Mouse (Mus musculus) thymus, adult 18-20 months (tissue): ENCODE results near the gene Lpin1.
A peak's percentile ranks its signal among the peaks of the same experiment; 100 is the strongest.

ENCODE experiments used
- DNase-seq, 2 experiments: peaks; one replicate each; pipeline ENCODE4 v3.0.0; 2022; ENCODE audit warnings: mixed read lengths in 2 of 2

Gene Lpin1

DNA sequence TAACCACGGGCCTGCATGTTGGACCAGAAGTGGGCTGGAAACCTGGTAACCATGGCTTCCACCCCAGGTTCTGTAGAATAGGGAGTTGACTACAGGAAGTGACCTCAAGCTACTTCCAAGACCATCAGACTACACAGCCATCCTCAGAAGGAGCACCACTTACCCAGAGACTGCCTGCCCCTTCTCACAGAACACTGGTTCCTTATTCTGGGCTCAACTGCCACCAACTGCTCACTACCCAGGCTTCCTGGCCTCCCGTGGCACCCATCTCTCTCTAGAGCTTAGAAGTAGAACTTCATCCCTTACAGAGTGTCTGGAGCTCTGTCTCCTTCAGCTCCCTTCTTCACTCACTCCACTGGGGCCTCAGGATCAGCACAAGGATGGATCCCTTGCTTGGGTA lies at the start of gene Lpin1:
Gene Lpin1 (minus strand): TSS at position 31 of the 400 bp plus-strand sequence.
- DNase-seq = no peak

DNA sequence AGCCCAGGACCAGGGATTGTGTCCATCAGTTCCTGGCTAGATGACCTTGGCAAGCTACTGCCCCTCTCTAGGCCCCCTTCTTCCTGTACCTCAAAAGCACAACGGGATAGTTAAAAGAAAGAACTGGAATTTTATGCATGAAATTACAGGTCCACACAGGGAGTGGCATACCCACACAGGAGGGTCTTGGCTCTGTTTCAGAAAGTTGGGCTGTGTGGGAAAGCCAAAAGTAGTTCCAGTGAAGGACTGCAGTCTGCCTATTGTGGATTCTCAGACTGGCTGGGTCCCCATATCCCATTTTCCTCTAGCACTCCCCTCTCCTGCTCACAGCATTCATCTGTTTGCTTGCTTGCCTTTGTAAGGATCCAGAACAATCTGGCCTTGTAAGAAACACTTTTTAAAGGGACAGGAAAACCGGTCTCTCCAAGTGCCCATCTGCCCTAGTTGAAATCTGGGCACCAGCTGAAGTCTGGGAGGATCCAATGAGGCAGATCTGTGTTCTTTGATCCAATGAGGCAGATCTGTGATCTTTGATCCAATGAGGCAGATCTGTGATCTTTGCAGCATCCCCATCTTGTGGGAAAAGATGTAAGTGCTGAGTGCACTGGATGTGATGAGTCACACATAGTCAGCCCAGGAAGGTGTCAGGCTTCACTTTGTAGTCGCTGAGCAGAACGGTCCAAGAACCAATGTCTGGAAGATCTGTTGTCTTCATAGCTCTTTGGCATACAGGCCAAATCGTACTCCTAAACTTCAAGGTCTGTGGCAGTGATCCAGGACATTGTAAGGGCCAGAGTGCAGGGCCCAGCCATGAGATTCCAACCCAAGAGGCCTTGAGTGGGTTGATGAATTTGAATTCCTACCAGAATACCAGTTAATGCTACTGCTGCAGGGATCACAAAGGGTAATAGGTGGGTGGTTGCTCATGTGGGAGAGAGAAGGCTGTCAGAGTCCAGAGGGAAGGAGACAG lies 46.4 kb upstream of the Lpin1 start:
- no peak for DNase-seq

DNA sequence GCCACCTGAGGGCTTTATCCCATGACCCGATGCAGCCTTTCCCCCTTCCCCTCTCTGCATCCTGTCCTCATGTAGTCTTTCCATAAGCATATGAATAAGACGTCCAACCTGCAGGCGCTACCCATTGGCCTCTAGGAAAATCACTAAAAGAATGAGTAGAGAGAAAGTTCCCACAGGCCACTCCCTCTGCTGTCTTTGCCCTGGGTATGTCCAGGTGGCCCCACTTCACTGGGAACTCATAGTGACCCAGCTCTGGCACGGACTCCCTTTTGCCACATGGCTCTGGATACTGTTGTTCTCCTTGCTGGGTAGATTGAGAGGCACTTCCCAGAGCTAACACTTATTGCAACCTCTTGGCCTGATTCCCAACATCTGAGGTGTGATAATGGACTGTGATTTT lies 44.8 kb upstream of the Lpin1 start:
- DNase-seq = no peak

DNA sequence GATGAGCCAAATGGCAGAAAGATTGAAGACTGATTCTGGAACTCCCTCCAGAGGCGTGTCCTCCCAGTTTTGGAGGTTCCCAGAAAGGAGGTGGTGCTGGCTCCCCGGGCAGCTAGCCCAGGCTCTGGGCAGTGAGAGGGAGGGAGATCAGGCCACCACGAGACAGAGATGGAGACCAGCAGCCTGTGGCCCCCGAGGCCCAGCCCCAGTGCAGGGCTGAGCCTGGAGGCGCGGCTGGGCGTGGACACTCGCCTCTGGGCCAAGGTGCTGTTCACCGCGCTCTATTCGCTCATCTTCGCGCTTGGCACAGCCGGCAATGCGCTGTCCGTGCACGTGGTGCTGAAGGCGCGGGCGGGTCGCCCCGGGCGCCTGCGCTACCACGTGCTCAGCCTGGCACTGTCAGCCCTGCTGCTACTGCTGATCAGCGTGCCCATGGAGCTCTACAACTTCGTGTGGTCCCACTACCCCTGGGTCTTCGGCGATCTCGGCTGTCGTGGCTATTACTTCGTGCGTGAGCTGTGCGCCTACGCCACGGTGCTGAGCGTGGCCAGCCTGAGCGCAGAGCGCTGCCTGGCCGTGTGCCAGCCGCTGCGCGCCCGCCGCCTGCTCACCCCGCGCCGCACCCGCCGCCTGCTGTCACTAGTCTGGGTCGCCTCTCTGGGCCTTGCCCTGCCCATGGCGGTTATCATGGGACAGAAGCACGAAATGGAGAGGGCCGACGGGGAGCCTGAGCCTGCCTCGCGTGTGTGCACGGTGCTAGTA lies 42.7 kb upstream of the Lpin1 start, which contains the start of gene Ntsr2:
Gene Ntsr2 (plus strand): TSS at position 51 of the 762 bp plus-strand sequence.
- peak in 1 of 2 experiments; percentile 8 for DNase-seq

DNA sequence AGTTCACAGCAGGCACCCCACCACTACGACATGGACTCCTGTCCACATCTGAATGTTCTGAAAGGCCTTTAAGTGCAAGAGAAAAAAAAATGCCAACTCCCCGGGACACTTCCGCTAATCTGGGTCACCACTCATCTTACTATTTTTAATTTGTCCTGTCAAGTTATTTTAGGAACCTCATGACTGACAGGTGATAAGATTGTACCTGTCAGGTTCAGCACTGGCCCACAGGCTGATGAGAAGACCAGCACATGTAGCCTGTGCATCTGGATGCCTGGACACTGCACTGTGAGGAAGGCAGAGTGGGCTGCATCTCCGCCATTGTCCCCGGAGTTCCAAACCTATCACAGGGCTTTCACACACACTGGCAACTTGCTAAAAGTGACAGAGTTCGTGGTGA lies 39.1 kb upstream of the Lpin1 start:
- DNase-seq = no peak

DNA sequence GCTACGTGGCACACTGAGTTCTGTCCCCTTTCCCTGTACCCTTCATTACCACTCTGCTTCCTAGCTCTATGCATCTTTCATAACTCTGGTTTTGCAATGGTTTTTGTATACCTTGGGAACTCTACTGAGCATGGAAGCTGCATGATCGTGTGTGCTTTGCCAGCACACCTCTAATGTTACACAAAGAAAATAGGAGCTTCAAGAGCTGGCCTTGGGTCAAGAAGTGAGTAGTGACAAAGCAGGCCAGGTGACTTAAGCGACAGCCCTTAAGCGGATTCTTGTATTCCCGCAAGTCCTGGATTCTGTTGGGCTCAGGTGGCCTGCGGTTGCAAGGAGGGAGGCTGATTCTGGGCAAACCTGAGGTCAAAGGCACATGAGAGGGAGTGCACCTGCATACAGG lies 37.5 kb upstream of the Lpin1 start:
- DNase-seq = no peak

DNA sequence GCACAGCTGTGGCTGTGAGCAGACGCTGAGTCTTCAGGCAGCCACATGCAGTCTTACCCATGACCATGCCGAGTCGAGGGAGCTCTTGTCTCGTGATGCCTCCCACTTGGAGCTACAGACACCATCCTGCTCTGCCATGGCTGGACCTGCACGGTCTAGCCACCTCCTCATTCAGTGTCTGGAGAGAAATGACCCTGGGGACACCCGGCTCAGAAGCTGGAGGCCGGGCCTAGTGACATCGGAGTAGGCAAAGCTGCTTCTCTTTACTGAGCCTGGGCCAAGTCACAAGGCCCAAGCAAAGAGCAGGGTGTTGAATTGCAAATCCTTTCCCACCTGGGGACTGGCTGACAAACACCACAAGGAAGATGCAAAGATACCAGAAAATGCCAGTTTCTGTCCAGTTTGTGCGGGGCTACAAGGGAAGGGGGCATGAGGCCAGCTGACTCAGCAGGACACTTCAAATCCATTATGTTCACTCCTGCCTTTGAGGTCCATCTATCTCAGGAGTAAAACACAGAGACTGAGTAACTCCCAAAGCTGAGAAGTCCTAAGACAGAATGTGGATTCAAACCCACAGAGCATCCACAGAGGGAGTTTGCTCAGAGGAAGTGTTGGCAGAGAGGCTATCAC lies 36.1 kb upstream of the Lpin1 start:
- DNase-seq = no peak

DNA sequence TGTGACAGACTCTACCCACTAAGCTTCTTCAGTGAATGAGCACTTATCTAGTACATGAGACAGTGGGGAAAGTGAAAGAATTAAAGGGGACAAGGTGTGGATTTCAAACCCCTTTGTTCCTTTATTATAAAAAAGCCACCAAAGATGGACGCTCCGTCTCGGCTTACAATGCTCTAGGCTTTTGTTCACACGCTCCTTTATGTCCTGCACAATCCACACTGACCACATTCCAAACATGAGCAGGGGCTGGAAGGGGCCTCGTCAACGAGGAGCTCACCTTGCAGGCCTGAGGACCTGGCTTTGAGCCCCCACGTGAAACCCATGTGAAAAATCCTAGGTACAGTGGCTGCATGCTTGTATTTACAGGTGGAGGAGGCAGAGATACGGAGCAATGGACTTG lies 33.9 kb upstream of the Lpin1 start:
- no peak for DNase-seq

DNA sequence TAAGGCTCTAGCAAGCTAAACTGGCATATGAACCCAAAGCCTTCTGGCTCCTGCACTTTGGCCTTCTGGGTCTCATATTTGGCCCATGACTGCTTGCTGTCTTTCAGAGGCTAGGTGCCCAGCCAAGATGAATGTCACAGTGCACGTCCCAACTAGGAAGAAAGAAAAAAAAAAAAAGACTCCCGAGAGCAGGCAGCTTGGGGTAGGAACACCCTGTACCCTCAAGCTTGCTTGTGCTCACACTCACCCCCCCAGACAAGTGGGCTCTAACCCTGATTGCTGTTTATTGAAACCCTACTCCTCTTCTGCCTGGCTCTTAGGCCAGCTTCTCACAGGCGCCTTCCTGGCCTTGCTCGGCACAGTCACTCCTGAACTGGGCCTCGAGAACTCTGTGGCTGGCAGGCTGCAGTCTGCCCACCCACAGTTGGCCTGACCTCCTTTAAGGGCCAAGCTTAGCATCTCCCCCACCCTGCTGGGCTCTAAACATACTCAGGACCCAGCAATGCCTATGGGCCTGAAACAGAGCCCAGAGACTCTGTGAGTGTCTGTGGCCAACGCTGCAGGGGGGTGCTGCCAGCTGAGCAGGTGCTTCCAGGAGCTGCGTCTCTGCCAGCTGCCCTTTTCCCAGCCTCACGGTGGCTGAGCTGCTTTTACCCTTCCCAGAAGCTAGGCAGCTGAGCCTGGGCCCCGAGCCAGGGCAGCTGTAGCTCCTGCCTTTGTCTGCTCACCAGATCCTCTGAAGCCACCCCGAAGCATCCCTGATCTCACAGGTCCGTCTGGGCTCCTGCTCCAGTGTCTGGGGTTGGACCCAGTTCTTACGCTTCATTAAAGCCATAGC lies 33.0 kb upstream of the Lpin1 start:
- no peak for DNase-seq

DNA sequence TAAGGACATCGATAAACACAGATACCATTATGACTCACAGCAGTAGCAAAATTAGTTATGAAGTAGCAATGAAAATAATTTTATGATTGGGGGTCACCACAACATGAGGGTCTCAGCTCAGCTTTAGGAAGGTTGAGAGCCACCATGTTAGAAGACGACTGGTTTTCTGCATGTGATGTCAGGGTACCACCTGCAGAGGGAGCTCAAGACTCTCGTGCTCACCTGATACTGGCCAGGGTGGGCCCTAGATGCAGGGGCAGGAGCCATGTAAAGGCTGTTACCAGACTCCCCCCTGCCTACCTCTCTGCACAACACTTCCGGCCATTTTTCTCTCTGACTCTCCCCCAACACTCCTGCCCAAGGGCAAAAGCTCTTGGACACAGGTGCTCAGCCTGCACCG lies 31.2 kb upstream of the Lpin1 start:
- no peak for DNase-seq

DNA sequence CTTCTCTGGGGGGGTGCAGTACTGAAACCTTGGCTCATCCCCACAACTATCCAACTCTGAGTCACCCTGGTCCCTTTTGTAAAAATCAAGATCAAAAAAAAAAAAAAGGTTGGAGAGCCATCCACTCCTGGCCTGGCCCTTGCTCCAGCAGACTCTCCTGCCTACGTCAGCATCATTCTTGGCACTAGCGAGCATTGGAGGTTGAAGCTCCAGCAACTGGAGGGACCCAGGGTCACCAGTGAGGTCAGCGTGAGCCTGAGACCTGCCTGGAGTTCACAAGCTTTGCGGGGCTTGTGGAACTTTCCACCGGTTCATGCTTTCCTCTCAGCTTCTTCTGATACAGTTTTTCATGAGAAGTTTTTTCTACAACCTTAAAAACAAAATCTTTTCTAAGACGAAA lies 29.3 kb upstream of the Lpin1 start:
- no peak for DNase-seq

DNA sequence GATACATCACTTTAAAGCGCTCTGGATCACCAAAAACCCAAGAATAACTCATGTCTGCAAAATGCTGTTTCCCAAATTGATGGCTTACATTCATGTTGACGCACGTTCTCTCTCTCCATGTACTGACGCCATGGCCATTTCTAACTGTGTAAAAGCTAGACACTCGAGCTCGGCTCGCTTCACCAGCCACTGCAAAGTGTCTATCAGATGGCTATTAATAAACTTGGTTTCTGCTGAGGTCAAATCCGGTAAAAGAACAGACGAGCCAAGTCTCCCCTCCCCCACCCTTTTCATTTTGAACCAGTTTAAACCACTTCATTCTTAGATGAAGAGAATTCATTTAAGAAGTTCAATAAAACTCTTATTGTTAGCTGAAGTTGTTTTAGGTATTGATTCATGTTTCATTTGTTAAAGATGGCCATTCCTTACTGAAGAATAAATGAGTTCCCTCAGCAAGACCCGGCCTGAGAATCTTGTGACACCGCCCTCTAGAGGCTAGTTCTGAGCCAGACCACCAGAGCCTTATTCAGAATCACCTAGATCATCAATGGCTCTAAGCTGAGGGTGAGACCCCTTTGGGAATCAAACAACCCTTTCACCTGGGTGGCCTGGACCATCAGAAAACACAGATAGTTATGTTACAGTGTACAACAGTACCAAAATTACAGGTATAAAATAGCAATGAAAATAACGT lies 28.5 kb upstream of the Lpin1 start:
- DNase-seq = no peak

DNA sequence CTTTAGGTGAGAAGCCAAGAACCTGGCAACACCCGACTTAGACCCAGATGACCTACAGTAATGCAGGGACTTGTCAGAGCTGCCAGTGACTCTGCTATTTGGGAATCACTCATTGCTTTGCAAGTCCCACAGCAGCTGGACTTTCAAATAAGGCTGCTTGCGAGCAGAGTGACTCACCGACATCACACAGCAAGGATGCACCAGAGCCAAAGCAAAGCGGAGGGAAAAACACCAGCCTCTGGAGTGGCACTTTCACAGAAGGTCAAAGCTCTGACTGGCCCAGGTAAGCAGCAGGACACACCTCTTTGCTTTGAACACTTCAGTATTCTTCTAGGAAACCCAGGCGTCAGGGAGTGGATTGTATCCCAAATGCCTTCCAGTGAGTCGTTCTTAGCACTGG lies 25.1 kb upstream of the Lpin1 start:
- DNase-seq = no peak

DNA sequence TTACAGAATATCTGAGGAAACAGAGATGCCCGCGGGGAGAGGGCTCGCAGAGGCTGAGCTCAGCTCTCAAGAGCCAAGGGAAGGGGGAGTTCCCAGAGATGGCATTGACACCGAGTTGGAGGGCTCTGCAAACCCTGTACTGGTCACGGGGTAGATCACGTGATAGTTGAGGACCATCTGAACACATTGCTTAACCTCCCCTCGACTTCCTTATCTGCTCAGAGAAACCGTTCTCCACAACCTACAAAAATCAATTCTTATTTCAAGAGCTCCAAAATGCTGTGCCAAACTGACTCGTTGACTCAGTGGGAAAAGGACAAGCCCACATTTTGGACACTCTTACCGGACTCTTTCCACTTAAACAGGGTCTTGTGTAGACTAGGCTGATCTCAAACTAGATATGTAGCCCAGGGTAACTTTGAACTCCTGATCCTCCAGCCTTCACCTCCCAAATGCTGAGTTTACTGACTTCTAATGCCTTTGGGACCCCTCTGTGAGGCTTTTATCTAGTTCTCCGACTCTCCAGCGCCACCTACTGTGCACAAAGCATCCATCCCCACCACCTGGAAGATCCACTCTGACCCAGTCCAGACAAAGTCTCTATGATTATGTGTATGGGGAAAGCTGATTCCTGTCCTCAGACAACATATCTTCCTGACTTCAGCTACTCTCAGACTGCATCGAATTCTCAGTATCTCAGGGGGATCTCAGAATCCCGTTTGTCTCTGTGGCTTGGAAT lies 23.5 kb upstream of the Lpin1 start:
- DNase-seq = peak in 1 of 2 experiments; percentile 20

DNA sequence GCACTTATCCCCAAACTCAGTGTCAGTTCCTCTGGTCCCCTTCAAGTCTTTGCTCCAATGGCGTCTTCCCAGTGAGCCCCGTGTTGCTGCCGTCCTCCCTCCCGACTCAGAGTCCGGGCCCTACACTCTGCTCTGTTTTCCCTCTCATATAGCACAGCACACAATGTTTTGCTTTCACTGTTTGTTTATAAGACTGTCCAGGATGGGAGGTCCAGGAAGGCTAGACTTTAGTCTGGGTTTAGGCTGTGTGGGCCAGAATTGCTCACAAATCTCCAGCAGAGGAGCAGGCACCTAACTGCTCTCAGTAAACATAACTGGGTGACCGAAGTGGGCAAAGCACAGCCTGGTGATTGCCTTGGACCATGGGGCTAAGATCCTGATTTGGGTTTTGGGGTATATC lies 22.5 kb upstream of the Lpin1 start:
- no peak for DNase-seq

DNA sequence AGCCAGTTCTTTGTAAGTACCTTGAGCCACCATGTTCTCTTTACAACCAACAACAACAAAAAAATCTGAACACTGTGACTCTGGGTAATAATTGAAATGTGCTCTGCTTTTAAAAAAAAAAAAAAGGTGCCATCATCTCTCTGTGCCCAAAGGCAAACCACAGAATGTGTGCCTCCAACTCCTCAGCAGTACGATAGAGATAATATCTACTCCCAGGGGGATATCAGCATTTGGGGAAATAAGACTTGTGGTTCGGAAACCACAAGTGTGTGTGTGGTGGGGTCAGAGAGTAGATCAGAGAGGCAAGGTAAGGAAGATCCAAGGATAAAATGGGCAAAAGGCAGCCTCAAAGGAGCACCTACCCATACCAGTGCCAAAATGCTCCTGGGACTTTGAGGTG lies 20.7 kb upstream of the Lpin1 start:
- DNase-seq = no peak

DNA sequence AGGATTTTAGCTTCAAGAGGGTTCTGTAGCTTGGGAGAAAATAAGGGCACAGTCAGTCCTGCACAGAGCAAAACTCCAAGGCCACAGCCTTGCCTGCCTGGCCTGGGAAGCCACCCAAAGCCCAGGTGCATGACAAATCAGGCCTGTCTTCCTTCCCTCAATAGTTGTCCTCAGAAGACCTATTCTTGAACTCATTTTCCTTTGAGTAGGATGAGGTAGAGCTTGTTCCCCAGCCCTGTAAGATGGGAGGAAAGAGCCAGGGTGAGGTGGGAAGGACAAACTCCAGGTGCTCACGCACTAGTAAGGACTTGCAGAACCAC lies 20.1 kb upstream of the Lpin1 start:
- no peak for DNase-seq

DNA sequence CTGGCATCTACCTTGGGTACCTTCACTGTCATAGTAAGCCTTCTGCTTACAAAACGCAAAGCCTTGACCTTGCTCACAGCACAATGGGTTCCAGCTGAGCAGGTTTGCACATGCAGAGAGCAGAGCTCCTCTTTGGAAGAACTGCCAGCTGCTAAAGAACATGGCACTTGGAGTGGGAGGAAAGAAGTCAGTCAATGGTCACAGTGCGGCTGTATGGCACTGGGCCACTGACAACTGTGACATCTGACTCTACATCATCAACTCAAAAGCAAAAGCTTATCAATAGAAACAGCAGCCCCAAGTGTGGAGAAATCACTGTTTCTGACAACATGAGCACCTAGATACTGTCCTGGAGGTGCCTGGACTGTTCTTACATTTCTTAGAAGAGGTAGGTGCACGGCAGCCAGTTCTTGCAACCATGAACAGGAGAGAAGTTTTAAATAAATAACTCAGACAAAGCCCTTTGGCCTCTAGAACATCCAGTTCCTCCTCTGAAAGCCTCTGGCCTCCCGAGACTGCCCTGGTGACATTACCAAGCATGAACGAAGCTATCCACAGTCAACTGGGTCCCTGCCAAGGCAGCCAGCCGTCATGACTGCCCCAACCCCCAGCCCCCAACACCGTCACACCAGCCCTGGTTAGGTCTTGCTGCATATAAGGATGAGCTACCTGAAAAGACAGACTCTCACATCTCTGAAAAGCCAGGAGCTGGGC lies 19.5 kb upstream of the Lpin1 start:
- no peak for DNase-seq

DNA sequence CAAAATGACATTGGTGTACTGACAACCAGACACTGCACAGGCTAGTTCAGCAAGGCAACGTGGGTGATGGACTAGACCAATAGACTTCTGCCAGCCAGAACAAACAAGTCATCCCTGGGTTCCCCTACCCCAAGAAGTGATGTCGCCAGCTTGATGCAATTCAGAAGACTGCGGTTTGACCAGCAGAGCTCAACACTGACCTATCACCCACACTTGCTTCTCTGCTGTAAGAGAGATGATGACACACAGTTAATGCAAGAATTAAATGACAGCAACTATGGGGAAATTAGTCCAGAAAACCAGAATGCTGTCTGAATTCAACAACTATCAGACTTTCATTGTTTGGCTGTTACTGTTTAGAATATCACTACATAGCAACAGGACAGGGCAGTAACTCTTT lies 9.5 kb upstream of the Lpin1 start:
- no peak for DNase-seq

DNA sequence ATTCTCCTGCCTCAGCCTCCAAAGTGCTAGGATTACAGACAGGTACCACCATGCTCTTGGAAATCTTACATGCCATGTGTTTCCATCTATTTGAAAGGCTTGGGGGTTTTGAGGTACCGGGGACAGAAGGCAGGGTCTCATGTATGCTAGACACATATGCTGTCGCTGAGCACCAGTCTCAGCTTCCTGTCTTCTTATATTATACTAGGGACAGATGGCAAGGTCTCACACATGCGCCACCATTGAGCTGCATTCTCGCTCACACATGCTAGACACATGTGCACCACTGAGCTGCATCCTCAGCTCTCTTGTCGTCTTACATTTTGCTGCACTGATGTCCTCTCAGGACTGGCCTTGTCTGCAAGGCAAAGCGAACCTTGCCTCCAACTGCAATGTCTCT lies 8.7 kb upstream of the Lpin1 start:
- DNase-seq = no peak
